Mouse (Mus musculus) megakaryocyte progenitor cell, adult 5-6 weeks (primary cell): ENCODE data around the gene Zfp663. TPM values are rescaled to one million over a fixed set of nuclear protein-coding genes. Genes with fewer than 3 reads are reported as not detected.

Source experiments
- ATAC-seq: replicated peaks from 2 replicates; pipeline ENCODE4 v1.8.0; 2016; ENCODE audit warnings: mild to moderate bottlenecking, moderate TSS enrichment, inconsistent platforms; ENCODE audit not compliant: poor library complexity
- total RNA-seq, 2 experiments: library from RNA; stranded (forward) in 1 of 2; stranded (reverse) in 1 of 2; fragments of 157-497, 149-512 nt in 1 of 2; fragments of 200-1000 nt in 1 of 2; gene quantifications; 2 replicates each; pipeline versions ENCODE4 v1.2.3 to v1.2.4; 2015 to 2017

The Zfp663 gene
- total RNA-seq, 2 experiments from 2014 or later = not detected

DNA sequence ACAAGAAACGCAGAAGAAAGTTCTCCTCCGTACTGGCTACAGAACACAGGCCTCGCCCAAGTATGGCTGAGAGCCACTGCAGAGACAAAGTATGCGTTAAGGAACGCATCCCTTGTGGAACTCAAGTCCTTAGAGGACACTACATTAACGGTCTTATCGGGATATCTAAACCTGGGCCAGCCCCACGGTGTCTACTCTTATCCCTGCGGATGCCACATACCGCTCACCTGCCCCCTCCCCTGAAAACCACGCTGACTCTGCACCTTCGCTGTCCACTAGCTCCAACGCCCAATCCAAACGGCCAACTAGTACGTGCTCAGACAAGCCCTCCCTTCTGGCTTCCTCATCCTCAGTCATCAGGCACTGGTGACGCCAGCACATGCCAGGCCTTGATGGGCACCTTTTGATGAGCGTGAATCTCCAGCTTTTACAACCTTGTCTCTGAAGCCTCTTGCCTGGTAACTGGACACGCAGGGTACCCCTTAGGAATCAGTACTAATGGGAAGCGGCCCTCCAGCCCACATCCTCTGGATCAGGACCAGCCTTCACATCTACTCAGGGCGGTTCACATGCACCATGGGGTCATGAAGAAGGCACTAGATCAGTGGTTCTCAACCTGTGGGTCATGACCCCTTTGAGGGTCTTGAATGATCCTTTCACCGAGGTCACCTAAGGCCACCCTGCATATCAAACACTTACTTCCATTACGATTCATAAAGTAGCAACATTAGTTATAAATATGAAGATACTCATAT is 46.4 kb downstream of the Zfp663 start:
- ATAC-seq = no peak

DNA sequence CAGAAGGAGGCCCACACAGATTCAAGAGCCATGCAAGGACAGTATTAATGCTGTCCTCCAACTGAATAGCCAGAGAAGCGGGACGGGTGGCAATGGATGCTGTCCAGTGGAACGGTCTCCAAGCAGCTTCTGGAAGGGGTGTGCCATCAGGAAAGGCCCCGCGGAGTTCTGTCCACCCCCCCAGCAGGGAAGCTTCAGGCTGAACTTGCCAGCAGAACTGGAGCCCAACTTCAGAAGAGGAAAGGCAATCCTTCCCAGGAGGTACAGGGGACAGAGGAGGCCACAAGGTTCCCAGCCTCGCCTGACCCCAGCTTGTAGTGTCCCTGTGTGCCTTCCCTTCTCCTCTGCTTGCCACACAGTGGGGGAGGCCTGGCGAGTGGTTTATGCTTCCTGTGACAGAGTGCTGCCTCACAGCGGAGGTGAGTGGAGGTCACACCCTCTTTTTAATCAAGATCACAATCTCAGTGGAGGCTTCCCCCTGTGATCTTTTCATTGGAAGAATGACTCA is 47.1 kb downstream of the Zfp663 start:
- ATAC-seq = peak; percentile 32

DNA sequence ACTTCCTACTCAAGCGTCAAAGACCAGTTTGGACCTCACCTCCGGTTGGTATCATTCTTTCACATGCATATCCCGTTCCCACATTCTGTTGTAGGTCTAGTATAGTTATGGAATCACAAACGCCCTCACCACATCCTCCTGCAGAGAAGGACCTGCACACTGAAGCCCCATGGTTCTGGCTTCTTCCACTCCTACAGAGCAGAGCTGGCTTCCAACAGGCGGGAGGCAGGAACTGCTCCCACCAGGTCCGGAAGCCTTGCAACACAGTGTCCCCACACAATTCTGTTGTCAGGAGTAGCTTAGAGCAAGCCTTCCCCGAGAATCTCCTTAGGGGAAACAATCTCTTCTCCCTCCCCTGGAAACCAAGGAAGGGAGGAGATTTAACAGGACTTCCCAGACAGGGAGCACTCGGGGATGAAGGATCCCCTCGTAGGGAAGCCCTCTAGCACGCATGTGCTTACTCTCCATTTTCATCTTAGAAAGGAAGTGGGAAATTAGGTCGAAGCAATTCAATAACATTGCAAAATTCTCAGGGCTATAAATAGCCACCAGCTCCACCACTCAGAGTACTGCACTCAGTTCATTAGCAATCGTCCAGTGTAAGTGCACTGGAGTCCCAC is 47.9 kb downstream of the Zfp663 start:
- ATAC-seq = peak; percentile 59

DNA sequence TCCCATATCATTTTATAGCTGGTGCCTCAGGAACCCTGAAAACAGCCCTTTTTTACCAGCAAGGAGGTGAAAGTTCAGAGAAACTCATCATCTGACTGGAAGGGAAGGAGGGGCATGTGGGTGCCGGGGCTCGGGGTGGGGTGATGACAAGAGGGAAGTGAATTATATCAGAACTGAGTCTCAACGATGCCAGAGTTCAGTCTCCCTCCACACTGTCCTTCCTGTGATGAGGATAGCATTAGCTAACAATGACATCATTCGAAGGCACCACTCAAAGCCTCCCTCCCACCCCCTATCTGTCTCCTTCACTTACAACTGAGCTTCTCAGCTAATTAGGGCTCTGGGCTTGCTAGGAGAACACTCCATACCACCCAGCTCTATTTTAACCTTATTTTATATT is 49.0 kb downstream of the Zfp663 start:
- peak; percentile 21; the same call in 1 of the 2 replicates for ATAC-seq

DNA sequence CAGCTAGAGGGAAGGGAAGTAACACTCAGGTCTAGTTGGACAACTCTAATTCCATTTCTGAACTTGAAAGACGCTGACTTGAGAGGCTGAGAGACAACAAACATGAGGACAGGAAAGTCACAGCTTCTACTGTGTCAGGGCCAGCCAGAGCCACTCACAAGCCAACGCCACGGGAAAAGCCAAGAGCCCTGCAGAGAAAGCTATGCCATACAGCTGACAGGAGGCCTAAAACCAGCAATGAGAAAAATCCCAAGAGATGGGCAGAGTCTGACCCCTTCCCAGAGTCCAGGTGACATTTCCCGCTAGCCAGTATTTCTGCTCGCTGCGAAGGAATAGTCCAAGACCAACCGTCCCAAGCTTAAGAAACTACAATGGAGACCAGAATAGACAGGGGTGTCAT is 49.6 kb downstream of the Zfp663 start:
- ATAC-seq = no peak

DNA sequence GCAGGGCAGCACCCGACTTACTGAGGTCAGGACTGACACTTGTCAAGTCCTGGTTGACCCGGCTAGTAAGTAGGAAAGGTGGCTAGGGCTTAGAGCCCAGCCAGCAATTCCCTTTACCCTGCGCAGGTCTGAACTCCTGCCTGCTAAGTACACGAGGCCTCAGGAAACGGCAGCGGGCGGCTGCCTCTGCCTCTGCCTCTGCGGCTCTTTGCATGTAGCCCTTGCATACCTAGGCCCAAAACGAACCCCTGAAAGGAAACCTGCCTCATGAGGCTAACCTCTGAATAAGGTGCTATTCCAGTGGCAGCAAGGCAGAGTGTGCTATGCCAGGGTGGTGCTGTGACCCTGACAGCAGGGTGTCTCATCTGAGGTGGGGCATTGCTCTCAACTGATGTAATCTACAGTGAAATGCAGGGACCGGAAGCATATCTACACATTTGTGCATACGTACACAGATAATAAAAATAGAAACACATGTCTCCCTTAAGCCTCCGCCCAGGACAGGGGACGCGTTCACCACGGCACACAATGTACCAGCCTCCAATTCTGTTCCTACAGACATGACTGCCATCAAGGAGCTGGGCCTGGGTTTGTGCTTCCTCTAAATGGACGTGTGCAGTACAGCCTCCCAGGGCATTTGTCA is 50.8 kb downstream of the Zfp663 start:
- ATAC-seq = peak; percentile 8; the same call in 1 of the 2 replicates

DNA sequence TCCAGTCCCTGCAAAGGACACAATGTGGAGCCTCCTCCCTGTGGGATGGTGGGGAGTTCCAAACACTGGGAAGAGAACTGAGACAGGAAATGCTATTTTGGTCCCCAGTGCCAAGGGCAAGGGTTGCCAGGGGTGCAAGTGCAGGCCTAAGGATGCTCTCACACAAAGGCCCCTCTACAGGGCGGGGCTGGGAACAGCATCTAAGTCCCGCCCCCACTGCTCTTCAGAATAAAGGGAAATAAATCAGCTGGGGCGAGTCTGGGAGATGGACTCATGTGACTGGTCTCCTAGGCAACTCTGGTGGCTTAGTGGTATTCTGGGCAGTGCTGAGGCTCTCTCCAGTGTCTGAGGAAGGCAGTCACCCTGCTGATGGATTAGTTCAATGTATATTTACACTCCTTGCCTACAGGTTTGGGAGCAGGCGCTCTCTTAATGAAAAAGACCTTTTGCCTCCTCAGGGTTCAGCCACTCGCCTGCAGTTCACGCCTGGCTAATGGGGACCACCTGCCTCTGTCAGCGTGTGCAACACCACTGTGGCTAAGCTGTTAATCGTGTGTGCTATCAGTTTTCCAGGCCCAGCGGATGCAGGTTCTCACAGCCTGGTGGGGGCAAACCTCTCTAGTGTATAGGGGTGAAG is 51.6 kb downstream of the Zfp663 start:
- peak; percentile 28; the same call in 1 of the 2 replicates for ATAC-seq

DNA sequence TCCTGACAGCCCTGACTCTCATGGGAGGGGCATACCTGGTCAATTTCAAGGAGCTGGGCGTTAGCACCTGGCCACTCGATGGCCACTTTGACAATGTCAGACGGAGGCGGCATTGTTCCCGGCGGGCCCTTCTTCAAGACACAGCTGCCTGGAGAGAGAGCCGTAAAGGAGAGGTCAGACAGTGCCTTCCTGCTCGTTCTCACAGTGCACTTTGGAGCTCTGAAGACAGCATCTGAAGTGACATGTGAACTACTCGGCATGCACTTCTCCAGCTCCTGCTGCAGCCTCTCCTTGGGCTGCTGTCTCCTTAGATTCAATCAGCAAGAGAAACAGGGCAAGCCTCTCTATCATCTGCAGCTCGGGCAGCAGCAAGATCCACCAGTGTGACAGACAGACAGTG is 52.3 kb downstream of the Zfp663 start:
- ATAC-seq = no peak

DNA sequence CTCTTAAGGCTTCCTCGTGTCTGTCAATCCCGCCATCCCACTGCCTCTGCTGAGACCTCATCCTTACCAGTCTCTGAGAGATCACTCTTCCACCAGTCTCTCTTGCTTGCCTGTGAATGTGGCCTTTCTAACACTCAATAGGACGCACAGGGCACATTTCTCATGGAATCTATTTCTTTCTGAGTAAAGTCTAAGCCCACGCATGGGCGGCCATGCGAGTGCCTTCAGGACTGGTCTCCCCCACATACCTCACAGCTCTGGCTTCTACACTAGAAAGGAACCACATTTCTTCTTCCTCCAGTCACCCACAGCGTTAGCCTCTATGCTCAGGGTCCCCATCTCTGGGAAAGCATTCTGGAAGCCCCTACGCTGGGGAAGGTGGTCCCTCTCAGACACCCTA is 54.3 kb downstream of the Zfp663 start:
- no peak for ATAC-seq

DNA sequence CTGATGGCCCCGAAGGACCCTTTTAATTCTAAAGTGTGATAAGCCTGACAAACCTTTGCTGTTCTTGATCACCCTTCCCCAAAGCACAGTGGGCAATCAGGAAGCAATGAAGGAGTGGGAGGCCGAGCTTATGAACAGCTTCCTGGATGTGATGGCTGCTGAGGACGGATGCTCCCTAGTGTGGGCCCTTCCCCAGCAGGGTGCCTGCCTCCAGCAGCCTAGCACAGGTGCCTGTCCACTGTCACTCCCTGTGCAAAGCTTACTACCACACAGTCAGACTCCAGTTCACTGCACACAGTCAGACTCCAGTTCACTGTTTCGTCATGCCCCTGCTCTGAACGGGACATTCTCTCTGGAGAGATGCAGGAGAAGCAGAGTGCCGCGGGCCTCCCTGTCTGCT is 56.1 kb downstream of the Zfp663 start:
- no peak for ATAC-seq

DNA sequence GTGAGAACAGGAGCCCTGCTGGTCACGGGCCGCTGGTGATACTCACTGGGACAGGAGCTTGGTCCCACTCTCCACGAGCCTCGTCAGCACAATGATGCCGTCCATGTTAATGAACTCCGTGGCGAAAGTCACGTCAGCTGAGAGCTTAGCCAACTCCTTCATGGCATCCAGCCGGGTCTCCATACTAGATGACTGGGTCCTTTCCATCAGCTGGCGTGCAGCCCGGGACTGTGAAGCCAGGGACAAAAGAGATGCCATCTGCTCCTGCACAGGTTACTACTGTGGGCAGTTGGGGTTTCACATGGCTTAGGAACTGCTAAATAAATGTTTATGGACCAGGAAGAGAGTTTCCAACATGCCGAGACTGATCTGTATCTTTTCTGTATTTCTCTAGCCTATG is 57.0 kb downstream of the Zfp663 start:
- ATAC-seq = no peak

DNA sequence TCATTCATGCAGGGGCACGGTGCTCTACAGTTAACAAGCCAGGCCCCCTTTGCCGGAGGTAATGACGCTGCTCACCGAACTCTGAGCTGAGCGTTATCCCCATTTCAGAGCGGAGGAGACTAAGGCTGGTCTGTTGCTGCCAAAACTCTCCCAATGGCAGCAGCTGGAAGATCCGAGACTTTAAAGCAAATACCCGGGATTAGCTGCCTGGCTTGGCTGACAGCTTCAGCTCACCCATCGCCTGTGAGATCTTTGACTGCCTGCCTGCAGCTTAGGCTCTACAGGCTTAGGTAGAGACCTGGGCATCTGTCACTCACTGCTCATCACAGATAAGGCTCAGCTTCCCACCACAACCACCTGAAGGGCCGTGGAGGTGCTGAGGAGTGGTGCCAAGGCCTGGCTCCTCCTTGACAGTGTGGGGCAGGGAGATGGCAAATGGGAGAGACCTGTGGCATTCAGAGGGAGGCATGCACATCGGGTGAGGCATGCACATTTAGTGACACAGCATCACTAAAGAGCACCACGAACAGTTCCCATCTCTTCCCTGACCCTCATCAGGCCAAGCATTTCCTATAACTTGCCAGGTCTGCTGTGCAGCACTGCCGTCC is 57.6 kb downstream of the Zfp663 start:
- no peak for ATAC-seq

DNA sequence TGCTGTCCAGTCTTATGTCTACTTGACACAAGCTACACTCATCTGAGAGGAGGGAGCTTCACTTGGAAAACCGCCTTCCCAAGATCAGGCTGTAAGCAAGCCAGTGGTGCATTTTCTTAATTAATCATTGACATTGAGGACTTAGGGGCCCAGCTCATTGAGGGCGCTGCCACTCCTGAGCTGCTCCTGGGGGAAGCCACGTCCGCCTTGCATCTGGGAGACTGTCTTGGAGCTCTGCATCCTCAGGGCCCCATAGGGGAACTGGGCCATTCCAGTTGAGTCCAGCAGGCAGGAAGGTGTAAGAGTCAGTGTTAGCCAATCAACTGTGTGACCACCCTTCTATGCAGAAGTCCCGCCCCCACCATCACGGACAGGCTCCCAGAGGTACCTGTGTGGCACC is 60.7 kb downstream of the Zfp663 start:
- ATAC-seq = no peak

DNA sequence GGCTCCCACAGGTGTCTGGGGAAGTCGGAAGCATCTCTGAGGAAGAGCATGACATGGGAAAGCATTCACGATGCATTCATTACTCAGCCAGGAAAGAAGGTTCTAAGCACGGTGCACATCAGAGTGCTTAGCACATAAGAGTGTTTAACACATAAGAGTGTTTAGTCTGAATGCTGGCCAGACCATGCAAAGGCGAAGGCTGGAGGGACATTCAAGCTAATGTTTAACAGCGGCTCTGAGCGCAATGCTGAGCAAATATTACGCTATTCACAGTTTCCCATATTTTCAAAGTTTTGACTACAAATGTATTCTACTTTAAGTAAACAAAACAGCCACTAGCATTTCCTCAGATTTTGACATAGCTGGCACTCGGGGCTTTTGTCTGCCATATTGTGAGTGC is 63.1 kb downstream of the Zfp663 start:
- ATAC-seq = no peak

DNA sequence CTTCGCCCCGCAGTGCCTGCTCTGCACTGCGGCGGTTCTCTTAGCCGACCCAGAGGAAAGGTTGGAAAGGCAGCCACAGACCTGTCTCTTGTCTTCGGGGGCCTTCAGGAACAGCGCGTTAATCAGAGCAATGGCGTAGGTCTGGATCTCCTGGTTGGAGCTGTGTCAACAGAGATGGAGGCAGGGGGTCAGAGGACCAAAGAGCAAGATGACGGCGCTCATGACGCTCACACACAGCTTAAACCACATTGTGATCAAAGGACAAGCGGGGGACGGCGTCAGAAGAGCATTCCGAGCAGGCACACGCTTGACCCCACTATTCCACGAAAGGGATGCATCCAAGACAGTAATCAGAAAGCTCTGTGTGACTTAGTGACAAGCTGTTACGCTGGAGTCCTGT is 63.7 kb downstream of the Zfp663 start:
- no peak for ATAC-seq

DNA sequence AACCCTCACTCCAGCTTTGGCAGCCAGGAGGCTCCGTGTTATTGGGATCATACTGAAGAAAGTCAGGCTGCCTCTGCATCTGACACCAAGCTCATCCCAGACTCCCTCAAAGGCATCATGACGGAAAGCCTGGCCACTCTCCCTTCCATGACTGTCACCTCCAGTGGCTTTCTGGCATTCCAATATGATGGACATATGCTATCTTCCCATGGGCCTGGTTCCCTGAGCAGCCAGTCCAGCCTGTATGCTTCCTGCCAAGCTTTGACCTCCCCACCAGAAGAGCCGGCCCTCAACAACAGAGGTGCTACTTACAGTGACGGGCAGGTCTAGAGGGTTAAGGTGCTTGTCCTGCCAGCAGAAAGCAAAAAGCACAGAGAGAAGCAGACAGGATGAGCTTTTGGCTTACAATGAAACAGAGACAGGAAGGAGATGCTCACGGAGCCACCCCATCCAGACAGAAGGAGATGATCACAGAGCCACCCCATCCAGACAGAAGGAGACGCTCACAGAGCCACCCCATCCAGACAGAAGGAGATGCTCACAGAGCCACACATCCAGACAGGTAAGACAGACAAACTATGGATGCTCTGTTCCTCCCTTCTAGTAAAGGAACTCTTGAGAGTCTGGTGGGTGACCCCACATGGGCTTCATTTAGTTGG is 65.0 kb downstream of the Zfp663 start:
- ATAC-seq = no peak

DNA sequence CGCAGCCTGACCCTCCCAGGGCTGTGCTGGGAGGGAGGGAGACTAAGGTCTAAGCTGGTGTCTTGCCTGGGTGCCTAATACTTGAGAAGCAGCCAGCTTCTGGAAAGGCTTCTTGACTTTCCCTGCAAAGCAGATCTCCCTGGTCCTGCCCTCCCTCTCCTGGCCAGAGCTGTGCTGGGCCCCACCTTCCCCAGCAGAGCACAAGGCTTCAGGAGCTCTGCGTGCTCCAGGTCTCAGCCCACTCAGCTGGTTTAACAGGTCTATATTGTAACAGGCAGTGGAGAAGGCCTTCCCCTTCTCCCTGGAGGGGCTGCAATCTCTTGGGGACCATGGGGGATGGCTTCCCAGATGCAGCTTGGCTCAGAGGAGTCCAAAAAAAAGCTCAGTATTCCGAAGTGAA is 67.1 kb downstream of the Zfp663 start:
- ATAC-seq = no peak
